ENCODE assay signal across 12 mouse cellular contexts in genomic region chr11:86853081-86853480, GRCm38 (mm10). TPM values are rescaled to one million over a fixed set of nuclear protein-coding genes. Genes with fewer than 3 reads are reported as not detected.
DNase-seq lines count a peak whose midpoint lies in the region; ATAC-seq and TF ChIP-seq lines count a peak whose summit lies in the region.
"Had no signal": no experiment of that assay in that cellular context is flagged by ENCODE, and none has a peak within 500 bp of the region (broad histone marks: within the 10 kb centered on the region; RNA-seq: fewer than 3 reads in every experiment).

No protein-coding gene starts in this region.

- H3K4me1 ChIP-seq in hindbrain, postnatal 0 days (ENCODE audit: insufficient read depth, low read length): 0 out of 2 replicates have a peak, but pooled peaks cover 12% of the 10 kb centered on the region
- H3K4me1 ChIP-seq in hindbrain, embryonic 10.5 days (replicated peaks): peaks cover 26% of the 10 kb centered on the region
- H3K4me1 ChIP-seq in lung, embryonic 14.5 days (ENCODE audit: insufficient read depth): 0 out of 2 replicates have a peak, but pooled peaks cover 10% of the 10 kb centered on the region
- H3K4me1 ChIP-seq in lung, adult 2 months (ENCODE audit: control insufficient read depth, insufficient read depth, low read length): peaks cover 10% of the 10 kb centered on the region
- H3K4me1 ChIP-seq in limb, embryonic 14.5 days (ENCODE audit: control insufficient read depth, insufficient read depth, low read length): peaks cover 14% of the 10 kb centered on the region; the same call in 1 of the 2 replicates
- peaks cover 8% of the 10 kb centered on the region; the same call in 1 of the 2 replicates for H3K4me1 ChIP-seq in stomach, embryonic 16.5 days (ENCODE audit: control insufficient read depth, insufficient read depth, low read length)

- no peak for DNase-seq in hindbrain, postnatal 0 days (ENCODE audit: low spot score)
- DNase-seq in hindbrain, embryonic 10.5 days (ENCODE audit: low spot score): no peak
- DNase-seq in lung, embryonic 14.5 days: no peak
- no peak for DNase-seq in lung, adult 2 months
- no peak for DNase-seq in limb, embryonic 14.5 days (ENCODE audit: low spot score)
- no peak for DNase-seq in frontal cortex, postnatal 36 days (ENCODE audit: low spot score in 2 of 2)
- DNase-seq: right cerebral cortex, postnatal 14 days had no signal

- H3K9ac ChIP-seq in hindbrain, postnatal 0 days (replicated peaks; ENCODE audit: low read length): no peak overlapping the region
- H3K9ac ChIP-seq in lung, embryonic 14.5 days: no peak overlapping the region
- no peak overlapping the region for H3K9ac ChIP-seq in limb, embryonic 14.5 days (ENCODE audit: low read depth, low read length, severe bottlenecking)
- H3K9ac ChIP-seq in stomach, embryonic 16.5 days (ENCODE audit: low read length): no peak overlapping the region
- H3K9ac ChIP-seq: heart, embryonic 15.5 days; neural tube, embryonic 15.5 days had no signal

- no peak overlapping the region for H3K27ac ChIP-seq in hindbrain, postnatal 0 days
- H3K27ac ChIP-seq in hindbrain, embryonic 10.5 days: no peak overlapping the region
- H3K27ac ChIP-seq in lung, embryonic 14.5 days (ENCODE audit: low read depth): peak overlapping the region; percentile 68; the same call in 1 of the 2 replicates
- H3K27ac ChIP-seq in limb, embryonic 14.5 days (replicated peaks; ENCODE audit: low read depth, low read length): no peak overlapping the region
- H3K27ac ChIP-seq in stomach, embryonic 16.5 days (ENCODE audit: low read length): peak overlapping the region; percentile 82
- H3K27ac ChIP-seq: heart, embryonic 15.5 days; macrophage; neural tube, embryonic 15.5 days had no signal

- H3K4me2 ChIP-seq in hindbrain, postnatal 0 days (ENCODE audit: low read depth, low read length): 0 out of 2 replicates have a peak overlapping the region, but pooled peaks have one; percentile 21
- H3K4me2 ChIP-seq in lung, embryonic 14.5 days: peak overlapping the region; percentile 36; the same call in 1 of the 2 replicates
- H3K4me2 ChIP-seq in limb, embryonic 14.5 days (replicated peaks; ENCODE audit: low read depth, low read length, severe bottlenecking): peak overlapping the region; percentile 35; the same call in 1 of the 2 replicates
- H3K4me2 ChIP-seq in stomach, embryonic 16.5 days (ENCODE audit: low read depth, low read length): peak overlapping the region; percentile 52; the same call in 1 of the 2 replicates
- H3K4me2 ChIP-seq: heart, embryonic 15.5 days had no signal

- no peak for TF ChIP-seq POLR2A in lung, adult 2 months (IDR thresholded peaks at IDR 0.05; ENCODE audit: borderline replicate concordance, extremely low read depth, low read depth, low read length)
- TF ChIP-seq POLR2A in limb, embryonic 14.5 days (IDR thresholded peaks at IDR 0.05; ENCODE audit: borderline replicate concordance, extremely low read depth, insufficient read depth, insufficient read length): no peak

- ATAC-seq in hindbrain, postnatal 0 days: no peak
- ATAC-seq in lung, embryonic 14.5 days (ENCODE audit: insufficient read depth): no peak
- no peak for ATAC-seq in limb, embryonic 14.5 days (ENCODE audit: low FRiP score, low read depth)
- no peak for ATAC-seq in stomach, embryonic 16.5 days (ENCODE audit: insufficient read depth, low FRiP score)
- ATAC-seq: midbrain, embryonic 16.5 days had no signal

- H3K9me3 ChIP-seq in hindbrain, postnatal 0 days (ENCODE audit: low read length): no peaks in the 10 kb centered on the region
- 0 out of 2 replicates have a peak, but pooled peaks cover 3% of the 10 kb centered on the region for H3K9me3 ChIP-seq in hindbrain, embryonic 10.5 days
- H3K9me3 ChIP-seq in lung, embryonic 14.5 days (ENCODE audit: low read depth, low read length): no peaks in the 10 kb centered on the region
- H3K9me3 ChIP-seq in limb, embryonic 14.5 days (ENCODE audit: control insufficient read depth, low read length): no peaks in the 10 kb centered on the region
- no peaks in the 10 kb centered on the region for H3K9me3 ChIP-seq in stomach, embryonic 16.5 days (replicated peaks; ENCODE audit: control insufficient read depth, low read length)
- H3K9me3 ChIP-seq: heart, embryonic 15.5 days; neural tube, embryonic 15.5 days had no signal

- H3K36me3 ChIP-seq in hindbrain, postnatal 0 days (ENCODE audit: insufficient read depth, low read length): no peaks in the 10 kb centered on the region
- no peaks in the 10 kb centered on the region for H3K36me3 ChIP-seq in hindbrain, embryonic 10.5 days
- no peaks in the 10 kb centered on the region for H3K36me3 ChIP-seq in lung, embryonic 14.5 days (ENCODE audit: insufficient read depth)
- H3K36me3 ChIP-seq in limb, embryonic 14.5 days (ENCODE audit: control insufficient read depth, insufficient read depth, low read length): no peaks in the 10 kb centered on the region
- no peaks in the 10 kb centered on the region for H3K36me3 ChIP-seq in stomach, embryonic 16.5 days (ENCODE audit: control insufficient read depth, insufficient read depth, low read length)
- H3K36me3 ChIP-seq: heart, embryonic 15.5 days; neural tube, embryonic 15.5 days had no signal

- no peak overlapping the region for H3K4me3 ChIP-seq in hindbrain, postnatal 0 days (ENCODE audit: low read length)
- H3K4me3 ChIP-seq in hindbrain, embryonic 10.5 days: no peak overlapping the region
- no peak overlapping the region for H3K4me3 ChIP-seq in lung, embryonic 14.5 days (ENCODE audit: low read depth, low read length)
- no peak overlapping the region for H3K4me3 ChIP-seq in lung, adult 2 months (replicated peaks; ENCODE audit: extremely low read depth, low read depth, low read length)
- H3K4me3 ChIP-seq in limb, embryonic 14.5 days (replicated peaks; ENCODE audit: low read length): no peak overlapping the region
- H3K4me3 ChIP-seq in stomach, embryonic 16.5 days (replicated peaks; ENCODE audit: low read length): no peak overlapping the region
- H3K4me3 ChIP-seq: heart, embryonic 15.5 days; neural tube, embryonic 15.5 days had no signal

- no peak for TF ChIP-seq CTCF in hindbrain, postnatal 0 days (IDR thresholded peaks at IDR 0.05; ENCODE audit: low read depth)
- TF ChIP-seq CTCF in lung, embryonic 14.5 days (IDR thresholded peaks at IDR 0.05; ENCODE audit: low read depth): no peak
- no peak for TF ChIP-seq CTCF in lung, adult 2 months (IDR thresholded peaks at IDR 0.05; ENCODE audit: insufficient read depth, low read length)

- H3K27me3 ChIP-seq in hindbrain, postnatal 0 days (ENCODE audit: insufficient read depth, low read length): no peaks in the 10 kb centered on the region
- no peaks in the 10 kb centered on the region for H3K27me3 ChIP-seq in hindbrain, embryonic 10.5 days (ENCODE audit: insufficient read depth, poor library complexity, severe bottlenecking)
- no peaks in the 10 kb centered on the region for H3K27me3 ChIP-seq in lung, embryonic 14.5 days (ENCODE audit: insufficient read depth, low read length)
- H3K27me3 ChIP-seq in limb, embryonic 14.5 days (ENCODE audit: control insufficient read depth, insufficient read depth, low read length): no peaks in the 10 kb centered on the region
- no peaks in the 10 kb centered on the region for H3K27me3 ChIP-seq in stomach, embryonic 16.5 days (ENCODE audit: control insufficient read depth, insufficient read depth, low read length)
- H3K27me3 ChIP-seq: heart, embryonic 15.5 days; neural tube, embryonic 15.5 days had no signal

- WGBS in hindbrain, postnatal 0 days: 73% methylated on average over 3 of the region's 3 CpGs
- 91% methylated on average over 3 of the region's 3 CpGs for WGBS in hindbrain, embryonic 10.5 days
- WGBS in lung, embryonic 14.5 days: 68% methylated on average over 3 of the region's 3 CpGs
- 47% methylated on average over 3 of the region's 3 CpGs for WGBS in lung, adult 2 months
- WGBS in limb, embryonic 14.5 days: 19% methylated on average over 3 of the region's 3 CpGs
- WGBS in stomach, embryonic 16.5 days: 46% methylated on average over 3 of the region's 3 CpGs

RNA-seq across cellular contexts. Expression of gene Dhx40, which starts 45.5 kb away (rescaled TPM):
- 9.8 and 12.0 TPM in 2 replicates for total RNA-seq in hindbrain, postnatal 0 days (2014; rRNA removed)
- 12.5 and 12.6 TPM in 2 replicates for polyA plus RNA-seq in hindbrain, postnatal 0 days (2015; fragmentation: Nextera tagmentation; extraction: Ambion mirVana)
- polyA plus RNA-seq in hindbrain, embryonic 10.5 days (2016; fragmentation: Nextera tagmentation; extraction: Ambion mirVana): 34.1 and 37.8 TPM in 2 replicates
- polyA plus RNA-seq in lung, embryonic 14.5 days (2014; fragmentation: Nextera tagmentation; extraction: Ambion mirVana): 29.9 and 32.4 TPM in 2 replicates
- polyA plus RNA-seq in lung, adult 2 months (2012; rRNA removed): 3.8 and 4.4 TPM in 2 replicates
- 13.9 and 15.2 TPM in 2 replicates for polyA plus RNA-seq in limb, embryonic 14.5 days (2012; rRNA removed)
- 23.3 and 27.8 TPM in 2 replicates for polyA plus RNA-seq in limb, embryonic 14.5 days (2014; fragmentation: Nextera tagmentation; extraction: Ambion mirVana)
- 17.1 and 17.7 TPM in 2 replicates for polyA plus RNA-seq in stomach, embryonic 16.5 days (2015; fragmentation: Nextera tagmentation; extraction: Ambion mirVana)

Comparison
In these comparisons a context has a peak if more than half of its experiments do, and no peak if none do; other contexts are left out.
1. H3K27ac ChIP-seq: peak in lung, embryonic 14.5 days (single experiment) and stomach, embryonic 16.5 days (single experiment); none in hindbrain, postnatal 0 days (single experiment), hindbrain, embryonic 10.5 days (single experiment) and limb, embryonic 14.5 days (single experiment).
2. Peak in every context shown above with its lines, with median percentiles within 50 percentile points of each other: H3K4me2 ChIP-seq.